Mouse (Mus musculus) embryo, embryonic 11.5 days (tissue): ENCODE results near the gene Pdcd6.

Source experiments
- DNase-seq: peaks from one replicate; pipeline ENCODE4 v3.0.0-alpha.2; 2012; ENCODE audit warnings: low read depth, low spot score

Gene Pdcd6

GRCm38 (mm10) chr13:74317170-74317849 lies at the start of gene Pdcd6:
Pdcd6 (minus strand) TSS chr13:74317580.
- peak; percentile 89 for DNase-seq

- no peak for DNase-seq
Observed at GRCm38 (mm10) chr13:74363859-74364235, 46.5 kb upstream of the Pdcd6 start, which contains the start of gene Lrrc14b. Lrrc14b (minus strand) TSS chr13:74364005.

GRCm38 (mm10) chr13:74363176-74363858 lies 45.9 kb upstream of the Pdcd6 start:
- no peak for DNase-seq

- no peak for DNase-seq
Observed at GRCm38 (mm10) chr13:74362218-74362617, 44.8 kb upstream of the Pdcd6 start.

- DNase-seq: no peak
Observed at GRCm38 (mm10) chr13:74356491-74356890, 39.1 kb upstream of the Pdcd6 start.

GRCm38 (mm10) chr13:74350435-74350906 lies 33.1 kb upstream of the Pdcd6 start:
- DNase-seq: no peak

- DNase-seq: peak; percentile 97
Observed at GRCm38 (mm10) chr13:74349566-74350434, 32.4 kb upstream of the Pdcd6 start, which contains the start of the genes Sdha and Ccdc127. Sdha (minus strand) TSS chr13:74350280. Ccdc127 (plus strand) TSS chr13:74350309.

GRCm38 (mm10) chr13:74341036-74341435 lies 23.7 kb upstream of the Pdcd6 start:
- peak; percentile 19 for DNase-seq

GRCm38 (mm10) chr13:74329321-74329720 lies 11.9 kb upstream of the Pdcd6 start:
- DNase-seq: no peak

- no peak for DNase-seq
Observed at GRCm38 (mm10) chr13:74316789-74317169, 601 bp downstream of the Pdcd6 start.

GRCm38 (mm10) chr13:74316386-74316785 lies 994 bp downstream of the Pdcd6 start:
- no peak for DNase-seq

GRCm38 (mm10) chr13:74314616-74315015 lies 2.8 kb downstream of the Pdcd6 start:
- DNase-seq: no peak

GRCm38 (mm10) chr13:74305780-74306179 lies 11.6 kb downstream of the Pdcd6 start:
- DNase-seq: no peak

- no peak for DNase-seq
Observed at GRCm38 (mm10) chr13:74305380-74305779, 12.0 kb downstream of the Pdcd6 start.

GRCm38 (mm10) chr13:74302050-74303037 lies 15.0 kb downstream of the Pdcd6 start:
- DNase-seq: no peak

GRCm38 (mm10) chr13:74301607-74301984 lies 15.8 kb downstream of the Pdcd6 start:
- DNase-seq: no peak

- peak; percentile 59 for DNase-seq
Observed at GRCm38 (mm10) chr13:74300925-74301606, 16.3 kb downstream of the Pdcd6 start.

- no peak for DNase-seq
Observed at GRCm38 (mm10) chr13:74296376-74296775, 21.0 kb downstream of the Pdcd6 start.

GRCm38 (mm10) chr13:74292167-74292566 lies 25.2 kb downstream of the Pdcd6 start, which contains the start of gene Ahrr:
Ahrr (minus strand) TSS chr13:74292331.
- peak; percentile 27 for DNase-seq

GRCm38 (mm10) chr13:74289646-74290045 lies 27.7 kb downstream of the Pdcd6 start:
- DNase-seq: no peak
